Mouse (Mus musculus): Measurements from ENCODE around the gene Tmem35b. TPM values are rescaled to one million over a fixed set of nuclear protein-coding genes. Genes with fewer than 3 reads are reported as not detected.

Tmem35b gene
- polyA plus RNA-seq, 1 experiment: 11.4 TPM

- WGBS: 94% methylated on average over 4 of the region's 4 CpGs
- H3K27ac ChIP-seq (ENCODE audit: insufficient read depth, low read length): no peak overlapping the region
- no peaks in the 10 kb centered on the region for H3K27me3 ChIP-seq (ENCODE audit: control insufficient read depth, insufficient read depth, low read length)
- no peak for DNase-seq
- no peaks in the 10 kb centered on the region for H3K4me1 ChIP-seq (ENCODE audit: control insufficient read depth, insufficient read depth, low read length)
- TF ChIP-seq CTCF (IDR thresholded peaks at IDR 0.05; ENCODE audit: borderline replicate concordance, insufficient read depth, low read depth, low read length) (no peak), POLR2A (IDR thresholded peaks at IDR 0.05; ENCODE audit: borderline replicate concordance, insufficient read depth, low read length) (no peak)
- no peak overlapping the region for H3K4me3 ChIP-seq (replicated peaks; ENCODE audit: insufficient read depth, low read depth, low read length)
Observed at GRCm38 (mm10) chr4:127107566-127107965, 15.9 kb upstream of the Tmem35b start.

DNA sequence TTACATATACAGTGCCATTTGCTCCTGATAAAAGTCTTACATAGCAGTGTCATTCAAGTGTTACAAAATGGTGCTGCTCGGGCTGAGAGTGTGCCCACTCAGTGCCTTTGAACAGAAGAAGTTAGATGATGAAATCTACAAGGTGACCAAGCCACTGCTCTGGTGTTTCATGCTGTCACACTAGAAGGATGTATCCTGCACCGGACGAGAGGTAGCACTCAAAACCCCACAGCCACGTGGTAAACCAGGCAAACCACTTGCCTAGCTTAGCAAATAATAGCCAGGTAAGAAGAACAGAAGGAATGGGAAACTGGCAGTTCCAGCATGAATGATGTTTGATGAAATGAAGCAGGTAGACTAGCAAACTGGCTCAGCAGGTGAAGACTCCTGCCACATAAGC, 12.9 kb upstream of the Tmem35b start:
- TF ChIP-seq POLR2A (IDR thresholded peaks at IDR 0.05; ENCODE audit: borderline replicate concordance, insufficient read depth, low read length) (no peak), CTCF (IDR thresholded peaks at IDR 0.05; ENCODE audit: borderline replicate concordance, insufficient read depth, low read depth, low read length) (no peak)
- H3K27ac ChIP-seq (ENCODE audit: insufficient read depth, low read length): no peak overlapping the region
- no peak overlapping the region for H3K4me3 ChIP-seq (replicated peaks; ENCODE audit: insufficient read depth, low read depth, low read length)
- H3K27me3 ChIP-seq (ENCODE audit: control insufficient read depth, insufficient read depth, low read length): no peaks in the 10 kb centered on the region
- DNase-seq: no peak
- no peaks in the 10 kb centered on the region for H3K4me1 ChIP-seq (ENCODE audit: control insufficient read depth, insufficient read depth, low read length)
- WGBS: 75% methylated on average over 4 of the region's 4 CpGs

DNA sequence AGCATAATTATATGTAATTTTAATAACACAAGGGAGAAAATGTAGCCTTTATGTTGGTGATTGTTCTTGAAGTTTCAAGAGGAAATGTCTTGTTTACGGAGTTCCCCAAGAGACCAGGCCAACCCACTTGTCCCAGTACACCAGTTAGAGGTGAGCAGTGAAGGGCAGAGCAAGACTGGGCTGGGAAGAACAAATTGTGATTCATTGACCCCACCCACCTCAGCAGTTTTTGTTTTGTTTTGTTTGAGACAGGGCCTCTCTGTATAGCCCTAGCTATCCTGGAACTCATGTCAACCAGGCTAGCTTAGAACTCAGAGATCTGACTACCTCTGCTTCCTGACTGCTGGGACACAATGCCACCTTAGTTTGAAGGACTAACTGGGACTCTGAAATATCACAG, 840 bp downstream of the Tmem35b start:
- 98% methylated on average over 1 of the region's 1 CpGs for WGBS
- Histone ChIP-seq H3K4me1 (ENCODE audit: control insufficient read depth, insufficient read depth, low read length) (peaks cover 3% of the 10 kb centered on the region; the same call in 1 of the 2 replicates), H3K4me3 (replicated peaks; ENCODE audit: insufficient read depth, low read depth, low read length) (no peak overlapping the region), H3K27me3 (ENCODE audit: control insufficient read depth, insufficient read depth, low read length) (no peaks in the 10 kb centered on the region), H3K27ac (ENCODE audit: insufficient read depth, low read length) (no peak overlapping the region)
- TF ChIP-seq CTCF (IDR thresholded peaks at IDR 0.05; ENCODE audit: borderline replicate concordance, insufficient read depth, low read depth, low read length) (no peak), POLR2A (IDR thresholded peaks at IDR 0.05; ENCODE audit: borderline replicate concordance, insufficient read depth, low read length) (no peak)
- no peak for DNase-seq

GRCm38 (mm10) chr4:127125834-127126463, 2.5 kb downstream of the Tmem35b start:
- no peaks in the 10 kb centered on the region for H3K27me3 ChIP-seq (ENCODE audit: control insufficient read depth, insufficient read depth, low read length)
- H3K27ac ChIP-seq (ENCODE audit: insufficient read depth, low read length): no peak overlapping the region
- TF ChIP-seq CTCF (IDR thresholded peaks at IDR 0.05; ENCODE audit: borderline replicate concordance, insufficient read depth, low read depth, low read length) (no peak), POLR2A (IDR thresholded peaks at IDR 0.05; ENCODE audit: borderline replicate concordance, insufficient read depth, low read length) (0 out of 2 replicates have a peak, but pooled peaks have one; percentile 27)
- peak; percentile 76 for DNase-seq
- H3K4me3 ChIP-seq (replicated peaks; ENCODE audit: insufficient read depth, low read depth, low read length): peak overlapping the region; percentile 57
- 4% methylated on average over 35 of the region's 35 CpGs for WGBS
- H3K4me1 ChIP-seq (ENCODE audit: control insufficient read depth, insufficient read depth, low read length): peaks cover 3% of the 10 kb centered on the region; the same call in 1 of the 2 replicates

DNA sequence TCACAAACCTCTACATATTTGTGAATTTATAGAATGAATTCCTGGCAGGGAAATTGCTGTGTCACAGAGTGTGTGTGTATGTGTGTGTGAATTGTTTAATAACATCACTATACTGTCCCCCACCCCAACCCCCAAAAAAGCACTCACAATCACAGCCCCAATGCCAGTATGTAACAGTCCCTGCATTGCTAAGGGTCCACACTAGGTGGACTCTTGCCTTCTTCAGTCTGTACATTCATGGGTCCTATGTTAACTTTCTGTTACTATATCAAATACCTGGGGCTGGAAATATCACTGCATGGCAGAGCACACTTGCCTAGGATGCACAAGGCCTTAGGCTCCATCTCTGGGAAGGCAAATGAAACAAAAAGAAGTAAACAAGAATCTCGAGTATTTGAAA, 11.2 kb downstream of the Tmem35b start:
- Histone ChIP-seq H3K27me3 (ENCODE audit: control insufficient read depth, insufficient read depth, low read length) (no peaks in the 10 kb centered on the region; the same call in 1 of the 2 replicates), H3K4me1 (ENCODE audit: control insufficient read depth, insufficient read depth, low read length) (no peaks in the 10 kb centered on the region), H3K27ac (ENCODE audit: insufficient read depth, low read length) (no peak overlapping the region), H3K4me3 (replicated peaks; ENCODE audit: insufficient read depth, low read depth, low read length) (no peak overlapping the region)
- TF ChIP-seq POLR2A (IDR thresholded peaks at IDR 0.05; ENCODE audit: borderline replicate concordance, insufficient read depth, low read length): no peak
- TF ChIP-seq CTCF (IDR thresholded peaks at IDR 0.05; ENCODE audit: borderline replicate concordance, insufficient read depth, low read depth, low read length): 0 out of 2 replicates have a peak, but pooled peaks have one; percentile 16
- WGBS: 40% methylated on average over 1 of the region's 1 CpGs
- no peak for DNase-seq

DNA sequence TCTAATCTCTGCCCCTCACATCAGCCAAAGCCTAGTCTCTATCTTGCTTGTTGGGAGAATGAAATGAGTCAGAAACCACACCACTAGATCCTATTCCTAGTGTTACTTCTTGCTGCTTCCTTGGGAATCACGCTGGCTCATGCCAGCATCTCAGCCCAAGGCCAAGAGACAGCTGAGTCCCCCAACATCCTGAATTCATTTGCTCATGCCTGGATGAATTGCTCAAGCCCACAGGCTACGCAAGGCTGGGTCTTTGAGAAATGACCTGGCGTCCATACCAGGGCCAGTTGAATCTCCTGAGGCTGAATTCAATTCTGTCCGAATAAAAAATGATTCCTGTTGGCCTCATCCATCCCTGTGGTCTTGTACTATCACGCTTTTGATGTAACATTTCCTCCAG, 14.1 kb downstream of the Tmem35b start:
- WGBS: 55% methylated on average over 5 of the region's 5 CpGs
- no peaks in the 10 kb centered on the region for H3K4me1 ChIP-seq (ENCODE audit: control insufficient read depth, insufficient read depth, low read length)
- no peaks in the 10 kb centered on the region for H3K27me3 ChIP-seq (ENCODE audit: control insufficient read depth, insufficient read depth, low read length)
- H3K27ac ChIP-seq (ENCODE audit: insufficient read depth, low read length): no peak overlapping the region
- no peak for DNase-seq
- TF ChIP-seq POLR2A (IDR thresholded peaks at IDR 0.05; ENCODE audit: borderline replicate concordance, insufficient read depth, low read length): no peak
- TF ChIP-seq CTCF (IDR thresholded peaks at IDR 0.05; ENCODE audit: borderline replicate concordance, insufficient read depth, low read depth, low read length): no peak
- H3K4me3 ChIP-seq (replicated peaks; ENCODE audit: insufficient read depth, low read depth, low read length): no peak overlapping the region

- no peak overlapping the region for H3K4me3 ChIP-seq (replicated peaks; ENCODE audit: insufficient read depth, low read depth, low read length)
- no peak for DNase-seq
- TF ChIP-seq POLR2A (IDR thresholded peaks at IDR 0.05; ENCODE audit: borderline replicate concordance, insufficient read depth, low read length) (no peak), CTCF (IDR thresholded peaks at IDR 0.05; ENCODE audit: borderline replicate concordance, insufficient read depth, low read depth, low read length) (no peak)
- H3K4me1 ChIP-seq (ENCODE audit: control insufficient read depth, insufficient read depth, low read length): no peaks in the 10 kb centered on the region
- H3K27me3 ChIP-seq (ENCODE audit: control insufficient read depth, insufficient read depth, low read length): no peaks in the 10 kb centered on the region
- 20% methylated on average over 6 of the region's 6 CpGs for WGBS
- no peak overlapping the region for H3K27ac ChIP-seq (ENCODE audit: insufficient read depth, low read length)
Observed at GRCm38 (mm10) chr4:127138486-127138885, 15.0 kb downstream of the Tmem35b start.

GRCm38 (mm10) chr4:127150031-127150430, 26.5 kb downstream of the Tmem35b start:
- no peak overlapping the region for H3K27ac ChIP-seq (ENCODE audit: insufficient read depth, low read length)
- H3K27me3 ChIP-seq (ENCODE audit: control insufficient read depth, insufficient read depth, low read length): no peaks in the 10 kb centered on the region
- no peaks in the 10 kb centered on the region for H3K4me1 ChIP-seq (ENCODE audit: control insufficient read depth, insufficient read depth, low read length)
- TF ChIP-seq POLR2A (IDR thresholded peaks at IDR 0.05; ENCODE audit: borderline replicate concordance, insufficient read depth, low read length): no peak
- H3K4me3 ChIP-seq (replicated peaks; ENCODE audit: insufficient read depth, low read depth, low read length): no peak overlapping the region
- DNase-seq: no peak
- 77% methylated on average over 13 of the region's 13 CpGs for WGBS

Measured in cerebellum, adult 2 months (tissue).